Mouse (Mus musculus) embryonic fibroblast, embryonic 13.5 days (primary cell): ENCODE results near the gene Tpm3. TPM values are rescaled to one million over a fixed set of nuclear protein-coding genes. Genes with fewer than 3 reads are reported as not detected.

Experiments used
- H3K27ac ChIP-seq: 2 replicates; pipeline ENCODE4 v1.5.1; 2012; ENCODE audit warnings: low read length, control low read depth, inconsistent platforms; ENCODE audit not compliant: insufficient read depth
- H3K4me1 ChIP-seq: 2 replicates; pipeline ENCODE4 v1.6.1; 2011; ENCODE audit warnings: low read length; ENCODE audit not compliant: control insufficient read depth, insufficient read depth
- H3K4me3 ChIP-seq: 2 replicates; pipeline ENCODE4 v1.5.1; 2011; ENCODE audit warnings: mild to moderate bottlenecking, control low read depth, low read length; ENCODE audit not compliant: insufficient read depth
- CTCF ChIP-seq: IDR thresholded peaks from 2 replicates; pipeline ENCODE4 v1.5.1; 2011; ENCODE audit warnings: mild to moderate bottlenecking, control low read depth, low read length, moderate library complexity, borderline replicate concordance; ENCODE audit not compliant: insufficient read depth
- POLR2A ChIP-seq: IDR thresholded peaks from 2 replicates; pipeline ENCODE4 v1.6.1; 2011; ENCODE audit warnings: low read depth, mild to moderate bottlenecking, control low read depth, low read length, moderate library complexity
- polyA plus RNA-seq: library from polyadenylated mRNA; stranded (reverse); fragments of >200 nt; gene quantifications from 2 replicates; pipeline ENCODE4 v1.2.4, GENCODE M21; 2011; ENCODE audit warnings: low read depth; ENCODE audit not compliant: missing spikeins, insufficient read length

The Tpm3 gene
- polyA plus RNA-seq, 1 experiment: 498 TPM

DNA sequence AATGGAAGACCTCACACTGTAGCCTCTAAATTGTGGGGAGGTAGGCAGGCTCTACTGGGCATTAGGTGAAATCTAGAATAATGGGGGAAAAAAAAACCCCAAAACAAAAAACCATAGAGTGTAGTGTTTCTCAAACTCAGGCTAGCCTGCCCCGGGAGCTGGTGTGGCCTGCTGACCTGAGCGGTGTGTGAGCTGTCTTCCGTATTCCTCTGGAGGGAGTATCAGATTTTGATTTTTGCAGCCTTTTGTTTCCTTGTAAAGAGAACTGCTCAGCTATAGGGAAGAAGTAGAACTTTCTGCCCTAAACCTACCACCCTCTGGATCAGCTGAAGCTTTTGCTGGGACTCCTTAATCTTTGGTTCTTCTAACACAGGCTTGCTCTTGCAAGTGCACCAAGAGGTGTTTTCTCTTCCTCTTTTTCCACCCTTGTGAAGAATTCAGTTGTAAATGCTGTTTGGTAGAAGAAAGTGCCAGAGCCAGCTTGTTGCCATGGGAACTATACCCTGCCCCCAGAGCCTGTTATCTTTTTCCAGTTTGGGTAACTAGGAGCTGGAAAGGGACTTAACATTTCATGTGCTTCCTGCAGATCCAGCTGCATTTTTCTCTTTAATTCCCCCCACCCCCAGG lies 11.4 kb downstream of the Tpm3 start:
- no peak for TF ChIP-seq POLR2A
- 0 out of 2 replicates have a peak overlapping the region, but pooled peaks have one; percentile 4 for H3K4me3 ChIP-seq
- peaks cover 21% of the 10 kb centered on the region for H3K4me1 ChIP-seq
- 0 out of 2 replicates have a peak overlapping the region, but pooled peaks have one; percentile 2 for H3K27ac ChIP-seq

DNA sequence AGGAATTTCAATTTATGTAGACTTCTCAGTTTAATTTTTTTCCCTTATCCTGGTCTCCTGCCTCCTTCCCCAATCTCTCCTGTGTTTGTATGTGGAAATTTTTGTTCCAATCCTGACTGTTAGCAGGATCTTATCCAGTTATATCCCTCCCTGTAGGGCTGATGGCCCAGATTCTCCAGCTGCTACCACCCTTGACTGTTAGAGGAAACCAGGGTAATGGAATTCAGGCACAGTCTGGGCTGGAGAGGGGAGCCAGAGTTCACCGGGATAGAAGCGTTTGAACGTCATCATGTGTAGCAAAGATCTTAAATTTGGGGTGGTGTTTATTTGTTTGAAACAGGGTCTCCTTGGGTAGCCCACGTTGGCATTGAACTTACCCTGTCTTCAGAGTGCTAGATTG lies 12.3 kb downstream of the Tpm3 start:
- no peak overlapping the region for H3K27ac ChIP-seq
- no peak overlapping the region for H3K4me3 ChIP-seq
- no peak for TF ChIP-seq POLR2A
- no peak for TF ChIP-seq CTCF
- H3K4me1 ChIP-seq: peaks cover 20% of the 10 kb centered on the region

- H3K27ac ChIP-seq: no peak overlapping the region
- TF ChIP-seq POLR2A: no peak
- TF ChIP-seq CTCF: no peak
- no peak overlapping the region for H3K4me3 ChIP-seq
These were observed 12.8 kb downstream of the Tpm3 start for GRCm38 (mm10) chr3:90085281-90085680.

GRCm38 (mm10) chr3:90086068-90086467 lies 13.6 kb downstream of the Tpm3 start:
- no peak overlapping the region for H3K27ac ChIP-seq
- TF ChIP-seq CTCF: no peak
- TF ChIP-seq POLR2A: no peak
- H3K4me1 ChIP-seq: peaks cover 20% of the 10 kb centered on the region
- no peak overlapping the region for H3K4me3 ChIP-seq

More at GRCm38 (mm10) chr3:90085281-90085680, 12.8 kb downstream of the Tpm3 start:
- H3K4me1 ChIP-seq: peaks cover 20% of the 10 kb centered on the region

GRCm38 (mm10) chr3:90088617-90089016 lies 16.2 kb downstream of the Tpm3 start:
- Histone ChIP-seq H3K27ac (no peak overlapping the region), H3K4me3 (no peak overlapping the region), H3K4me1 (peaks cover 8% of the 10 kb centered on the region)
- TF ChIP-seq POLR2A: no peak
- TF ChIP-seq CTCF: no peak

GRCm38 (mm10) chr3:90090892-90091291 lies 18.4 kb downstream of the Tpm3 start:
- TF ChIP-seq POLR2A (no peak), CTCF (no peak)
- no peaks in the 10 kb centered on the region for H3K4me1 ChIP-seq
- H3K4me3 ChIP-seq: no peak overlapping the region
- H3K27ac ChIP-seq: no peak overlapping the region

DNA sequence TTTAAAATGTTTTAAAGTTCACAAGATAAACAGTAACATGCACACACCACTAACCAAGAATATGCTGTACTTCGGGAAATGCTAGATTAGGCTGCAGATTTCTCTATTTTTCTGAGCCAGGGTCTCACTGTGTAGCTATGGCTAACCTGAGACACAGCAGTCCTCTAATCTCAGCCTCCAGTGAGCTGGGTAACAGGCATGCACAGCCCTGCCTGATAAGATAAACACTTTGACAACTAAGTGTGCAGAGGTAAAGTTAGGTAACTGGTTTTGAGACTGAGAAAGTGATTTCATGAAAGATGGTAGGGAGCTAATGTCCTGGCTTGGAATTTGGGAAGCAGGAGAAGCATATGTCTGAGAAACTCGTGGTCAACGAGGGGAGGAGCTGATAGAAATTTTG lies 22.0 kb downstream of the Tpm3 start:
- Histone ChIP-seq H3K27ac (no peak overlapping the region), H3K4me1 (no peaks in the 10 kb centered on the region), H3K4me3 (no peak overlapping the region)
- no peak for TF ChIP-seq POLR2A
- no peak for TF ChIP-seq CTCF

GRCm38 (mm10) chr3:90097928-90098327 lies 25.5 kb downstream of the Tpm3 start:
- H3K4me3 ChIP-seq: no peak overlapping the region
- no peaks in the 10 kb centered on the region for H3K4me1 ChIP-seq
- no peak overlapping the region for H3K27ac ChIP-seq
- TF ChIP-seq POLR2A: no peak
- no peak for TF ChIP-seq CTCF

DNA sequence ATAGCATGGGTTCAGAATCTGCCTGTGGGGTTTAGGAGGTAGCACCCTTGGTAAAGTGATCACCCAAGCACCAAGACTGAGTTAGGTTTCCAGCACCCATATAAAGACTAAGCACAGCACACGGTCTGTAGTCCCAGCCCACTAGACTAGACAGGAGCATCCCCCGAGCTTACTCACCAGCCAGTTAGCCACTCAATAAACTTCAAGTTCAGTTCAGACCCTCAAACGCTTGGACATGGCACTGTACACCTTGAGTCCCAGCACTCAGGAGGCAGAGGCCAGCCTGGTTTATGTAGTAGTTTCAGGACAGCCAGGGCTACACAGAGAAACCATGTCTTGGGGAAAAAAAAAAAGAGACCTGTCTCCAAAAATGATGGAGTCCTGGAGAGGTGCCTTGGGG lies 28.6 kb downstream of the Tpm3 start:
- Histone ChIP-seq H3K27ac (no peak overlapping the region), H3K4me3 (no peak overlapping the region), H3K4me1 (no peaks in the 10 kb centered on the region)
- TF ChIP-seq CTCF (no peak), POLR2A (no peak)

GRCm38 (mm10) chr3:90101673-90102072 lies 29.2 kb downstream of the Tpm3 start:
- TF ChIP-seq POLR2A (no peak), CTCF (no peak)
- Histone ChIP-seq H3K4me3 (no peak overlapping the region), H3K4me1 (no peaks in the 10 kb centered on the region), H3K27ac (no peak overlapping the region)
